ENCODE assay signal across 20 mouse cellular contexts in genomic region chr11:11696814-11697213, GRCm38 (mm10). TPM values are rescaled to one million over a fixed set of nuclear protein-coding genes. Genes with fewer than 3 reads are reported as not detected.
A peak's percentile ranks its signal among the peaks of the same experiment; 100 is the strongest.
DNase-seq lines count a peak whose midpoint lies in the region; ATAC-seq and TF ChIP-seq lines count a peak whose summit lies in the region.
"Had no signal": no experiment of that assay in that cellular context is flagged by ENCODE, and none has a peak within 500 bp of the region (broad histone marks: within the 10 kb centered on the region; RNA-seq: fewer than 3 reads in every experiment).

No protein-coding gene starts in this region.

- no peak overlapping the region for H3K4me3 ChIP-seq in heart, postnatal 0 days (ENCODE audit: low read depth, low read length)
- no peak overlapping the region for H3K4me3 ChIP-seq in liver, embryonic 13.5 days (replicated peaks)
- H3K4me3 ChIP-seq in CH12.LX (replicated peaks in 1 of 3; ENCODE audit: low read depth in 2 of 3, low read length in 2 of 3, poor library complexity in 1 of 3) = peak overlapping the region in 2 of 3 experiments; percentile 15 to 50
- H3K4me3 ChIP-seq in small intestine, adult 2 months (ENCODE audit: low read depth, low read length) = no peak overlapping the region
- H3K4me3 ChIP-seq: embryonic facial prominence, embryonic 10.5 days; embryonic facial prominence, embryonic 12.5 days; forebrain, embryonic 13.5 days; forebrain, embryonic 15.5 days had no signal

- no peak for TF ChIP-seq CTCF in heart, postnatal 0 days (IDR thresholded peaks at IDR 0.05; ENCODE audit: low read depth)
- no peak for TF ChIP-seq CTCF in CH12.LX (conservative IDR thresholded peaks at IDR 0.05 in 1 of 2, IDR thresholded peaks at IDR 0.05 in 1 of 2; ENCODE audit: low read depth in 2 of 2, low read length in 2 of 2)
- TF ChIP-seq CTCF in small intestine, adult 2 months (IDR thresholded peaks at IDR 0.05; ENCODE audit: extremely low read depth, insufficient read length, insufficient replicate concordance, low read depth, low read length) = no peak

- WGBS in heart, postnatal 0 days = 79% methylated on average over 3 of the region's 3 CpGs
- 73% methylated on average over 3 of the region's 3 CpGs for WGBS in liver, embryonic 13.5 days (ENCODE audit: insufficient replicate concordance)
- WGBS in small intestine, adult 2 months = 81% methylated on average over 3 of the region's 3 CpGs

- no peak overlapping the region for H3K27ac ChIP-seq in heart, postnatal 0 days (ENCODE audit: low read depth)
- H3K27ac ChIP-seq in liver, embryonic 13.5 days = peak overlapping the region; percentile 38; the same call in 1 of the 2 replicates
- peak overlapping the region; percentile 99 for H3K27ac ChIP-seq in CH12.LX (ENCODE audit: insufficient read depth, low read depth)
- peak overlapping the region; percentile 37; the same call in 1 of the 2 replicates for H3K27ac ChIP-seq in small intestine, adult 2 months (ENCODE audit: insufficient read depth, low read depth, low read length)
- H3K27ac ChIP-seq: embryonic facial prominence, embryonic 10.5 days; embryonic facial prominence, embryonic 12.5 days; forebrain, embryonic 13.5 days; forebrain, embryonic 15.5 days had no signal

- H3K27me3 ChIP-seq in heart, postnatal 0 days (ENCODE audit: control insufficient read depth, insufficient read depth, low read length) = no peaks in the 10 kb centered on the region
- H3K27me3 ChIP-seq in liver, embryonic 13.5 days = no peaks in the 10 kb centered on the region
- no peaks in the 10 kb centered on the region for H3K27me3 ChIP-seq in CH12.LX (replicated peaks)
- no peaks in the 10 kb centered on the region for H3K27me3 ChIP-seq in small intestine, adult 2 months (ENCODE audit: control insufficient read depth, insufficient read depth, low read length)
- H3K27me3 ChIP-seq: embryonic facial prominence, embryonic 12.5 days; forebrain, embryonic 13.5 days; forebrain, embryonic 15.5 days had no signal

- no peak overlapping the region for H3K4me2 ChIP-seq in heart, postnatal 0 days (ENCODE audit: low read depth, low read length)
- H3K4me2 ChIP-seq in liver, embryonic 13.5 days = no peak overlapping the region
- peak overlapping the region; percentile 76 for H3K4me2 ChIP-seq in CH12.LX (ENCODE audit: insufficient read depth, low read depth, poor library complexity, severe bottlenecking)
- H3K4me2 ChIP-seq: embryonic facial prominence, embryonic 12.5 days; forebrain, embryonic 13.5 days; forebrain, embryonic 15.5 days had no signal

- no peaks in the 10 kb centered on the region for H3K4me1 ChIP-seq in heart, postnatal 0 days (ENCODE audit: control insufficient read depth, insufficient read depth)
- peaks cover 64% of the 10 kb centered on the region for H3K4me1 ChIP-seq in liver, embryonic 13.5 days (replicated peaks)
- H3K4me1 ChIP-seq in CH12.LX (ENCODE audit: control insufficient read depth in 1 of 2, insufficient read depth in 2 of 2) = peaks cover 47 to 95% of the 10 kb centered on the region in 2 experiments
- H3K4me1 ChIP-seq in small intestine, adult 2 months (ENCODE audit: control insufficient read depth, insufficient read depth, insufficient read length, low read length) = no peaks in the 10 kb centered on the region; the same call in 1 of the 2 replicates
- H3K4me1 ChIP-seq: embryonic facial prominence, embryonic 10.5 days; embryonic facial prominence, embryonic 12.5 days; forebrain, embryonic 13.5 days; forebrain, embryonic 15.5 days had no signal

- dilution Hi-C loops in CH12.LX (cut with MboI; ENCODE audit: extremely low pct_ligation_motif_present, extremely low pct_unique_long_range_greater_than_20kb, low sequenced_read_pairs) = no loop called here

- TF ChIP-seq POLR2A in CH12.LX (IDR thresholded peaks at IDR 0.05; ENCODE audit: low read depth, low read length) = no peak
- TF ChIP-seq POLR2A in small intestine, adult 2 months (IDR thresholded peaks at IDR 0.05; ENCODE audit: low read depth, low read length) = no peak

- TF ChIP-seq RAD21 in CH12.LX (IDR thresholded peaks at IDR 0.05; ENCODE audit: low read depth, low read length) = no peak; the same call in none of the 2 replicates

- H3K36me3 ChIP-seq in heart, postnatal 0 days (replicated peaks; ENCODE audit: control insufficient read depth, insufficient read depth, low read length) = no peaks in the 10 kb centered on the region
- peaks cover 38% of the 10 kb centered on the region for H3K36me3 ChIP-seq in liver, embryonic 13.5 days
- H3K36me3 ChIP-seq in CH12.LX (replicated peaks in 1 of 2; ENCODE audit: control insufficient read depth in 1 of 2, insufficient read depth in 1 of 2, low read length in 1 of 2) = peaks cover 17 to 45% of the 10 kb centered on the region in 2 experiments
- H3K36me3 ChIP-seq in small intestine, adult 2 months (ENCODE audit: control insufficient read depth, insufficient read depth, low read length) = no peaks in the 10 kb centered on the region
- H3K36me3 ChIP-seq: embryonic facial prominence, embryonic 10.5 days; embryonic facial prominence, embryonic 12.5 days; forebrain, embryonic 15.5 days had no signal

- peaks cover 85% of the 10 kb centered on the region for H3K79me2 ChIP-seq in CH12.LX (replicated peaks; ENCODE audit: control insufficient read depth, extremely low read depth, insufficient read depth, poor library complexity, severe bottlenecking)

- in situ Hi-C loops in CH12.LX (cut with MboI; ENCODE audit: low pct_ligation_motif_present, low pct_unique_long_range_greater_than_20kb, low sequenced_read_pairs) = loop anchor here (5.0 to 25.0 kb wide), 2 partner anchors 40 to 265 kb away; no protein-coding TSS in a partner anchor

- H3K9me3 ChIP-seq in heart, postnatal 0 days (replicated peaks; ENCODE audit: control insufficient read depth, low read length) = no peaks in the 10 kb centered on the region
- H3K9me3 ChIP-seq in liver, embryonic 13.5 days (replicated peaks) = no peaks in the 10 kb centered on the region
- H3K9me3 ChIP-seq in CH12.LX (replicated peaks; ENCODE audit: low read length) = no peaks in the 10 kb centered on the region
- H3K9me3 ChIP-seq: embryonic facial prominence, embryonic 10.5 days; embryonic facial prominence, embryonic 12.5 days; forebrain, embryonic 13.5 days; forebrain, embryonic 15.5 days had no signal

- H3K9ac ChIP-seq in heart, postnatal 0 days (replicated peaks; ENCODE audit: low read depth, low read length) = no peak overlapping the region
- H3K9ac ChIP-seq in liver, embryonic 13.5 days = 0 out of 2 replicates have a peak overlapping the region, but pooled peaks have one; percentile 9
- peak overlapping the region; percentile 57 for H3K9ac ChIP-seq in CH12.LX (ENCODE audit: insufficient read depth, low read depth)
- H3K9ac ChIP-seq: embryonic facial prominence, embryonic 12.5 days; forebrain, embryonic 13.5 days; forebrain, embryonic 15.5 days had no signal

- TF ChIP-seq EP300 in heart, postnatal 0 days (IDR thresholded peaks at IDR 0.05; ENCODE audit: low read depth) = no peak
- TF ChIP-seq EP300 in CH12.LX (IDR thresholded peaks at IDR 0.05; ENCODE audit: low read length) = peak; percentile 4; the same call in 1 of the 2 replicates

- intact Hi-C loops in heart, postnatal 36 days (cut with DNase I) = no loop called here

- ATAC-seq in heart, postnatal 0 days (ENCODE audit: insufficient read depth, low read depth) = no peak
- ATAC-seq in liver, embryonic 13.5 days (ENCODE audit: low read depth) = no peak
- ATAC-seq: CD4-positive, CD25-positive, alpha-beta regulatory T cell, adult 4 months; forebrain, embryonic 13.5 days; forebrain, embryonic 15.5 days had no signal

- peak; percentile 2 for DNase-seq in heart, postnatal 0 days (ENCODE audit: low spot score)
- no peak for DNase-seq in heart, postnatal 36 days
- no peak for DNase-seq in liver, embryonic 13.5 days
- no peak for DNase-seq in liver
- DNase-seq in CH12.LX (ENCODE audit: extremely low read depth) = peak; percentile 63
- no peak for DNase-seq in cerebellum, adult 9-10 months
- DNase-seq: adrenal gland, adult 2 months; adrenal gland, postnatal 10 days; adrenal gland, postnatal 25 days; cerebellum, adult 11 months; cerebellum, adult 18-20 months; cerebellum, adult 8-10 months; cerebellum, postnatal 10 days; cerebellum, postnatal 25 days had no signal

TF ChIP-seq in CH12.LX, 34 proteins besides CTCF, POLR2A, EP300 and RAD21:
- TF ChIP-seq MYC (IDR thresholded peaks at IDR 0.05; ENCODE audit: low read depth, low read length) (peak; percentile 97), SMC3 (IDR thresholded peaks at IDR 0.05; ENCODE audit: low read depth, low read length) (no peak), MXI1 (IDR thresholded peaks at IDR 0.05; ENCODE audit: low read depth, low read length) (peak; percentile 77), RCOR1 (conservative IDR thresholded peaks at IDR 0.05; ENCODE audit: low read depth, low read length) (peak; percentile 46; the same call in 1 of the 2 replicates), KAT2A (IDR thresholded peaks at IDR 0.05; ENCODE audit: insufficient replicate concordance, low read length) (0 out of 2 replicates have a peak, but pooled peaks have one; percentile 32), CHD2 (IDR thresholded peaks at IDR 0.05; ENCODE audit: low read length) (peak; percentile 10; the same call in 1 of the 2 replicates), MAFK (IDR thresholded peaks at IDR 0.05; ENCODE audit: insufficient replicate concordance, low read length) (no peak), BHLHE40 (IDR thresholded peaks at IDR 0.05; ENCODE audit: low read depth, low read length) (no peak; the same call in 1 of the 2 replicates), E2F4 (IDR thresholded peaks at IDR 0.05; ENCODE audit: insufficient replicate concordance, low read depth, low read length) (no peak), MAX (IDR thresholded peaks at IDR 0.05; ENCODE audit: low read length) (peak; percentile 97), TBP (conservative IDR thresholded peaks at IDR 0.05; ENCODE audit: low read depth, low read length) (no peak), USF2 (conservative IDR thresholded peaks at IDR 0.05; ENCODE audit: low read depth, low read length) (peak; percentile 24), NRF1 (IDR thresholded peaks at IDR 0.05; ENCODE audit: low read depth, low read length) (no peak), TCF12 (IDR thresholded peaks at IDR 0.05; ENCODE audit: low read depth, low read length) (no peak), USF1 (IDR thresholded peaks at IDR 0.05; ENCODE audit: low read depth, low read length) (peak; percentile 28; the same call in 1 of the 2 replicates), CHD1 (IDR thresholded peaks at IDR 0.05; ENCODE audit: low read depth, low read length) (no peak)

RNA-seq across cellular contexts. Expression of gene Ikzf1, which starts 12.0 kb away (rescaled TPM):
- total RNA-seq in heart, postnatal 0 days (2014; rRNA removed; ENCODE audit: low replicate concordance) = 1.0 and 12.9 TPM in 2 replicates
- polyA plus RNA-seq in heart, postnatal 0 days (2015; fragmentation: Nextera tagmentation; extraction: Ambion mirVana) = 0.19 and 0.21 TPM in 2 replicates
- 1 to 10 TPM; 1.5 to 2.1 TPM for total RNA-seq in heart, postnatal 36 days (2021)
- 28.3 and 44.6 TPM in 2 replicates for polyA plus RNA-seq in liver, embryonic 13.5 days (2015; fragmentation: Nextera tagmentation; extraction: Ambion mirVana)
- 44.0 and 51.2 TPM in 2 replicates for total RNA-seq in CH12.LX (2012; rRNA removed)
- 27.8 and 33.1 TPM in 2 replicates for total RNA-seq in CH12.LX (2014; rRNA removed)
- polyA plus RNA-seq in CH12.LX (2012; ENCODE audit: insufficient read length, low read depth) = 56.8 and 68.7 TPM in 2 replicates
- polyA plus RNA-seq in small intestine, adult 2 months (2012; rRNA removed) = 15.6 and 21.9 TPM in 2 replicates

Comparison
In these comparisons a context has a peak if more than half of its experiments do, and no peak if none do; other contexts are left out.
1. DNase-seq: peak in heart, postnatal 0 days (single experiment) and CH12.LX (single experiment); none in heart, postnatal 36 days (0 of 2), liver, embryonic 13.5 days (single experiment), liver (single experiment) and cerebellum, adult 9-10 months (single experiment).
2. H3K4me3 ChIP-seq: peak in CH12.LX (2 of 3); none in heart, postnatal 0 days (single experiment), liver, embryonic 13.5 days (single experiment) and small intestine, adult 2 months (single experiment).
3. RNA of gene Ikzf1, which starts 12.0 kb away (polyA plus RNA-seq): 56.8 to 68.7 TPM in CH12.LX, 28.3 to 44.6 TPM in liver, embryonic 13.5 days and 15.6 to 21.9 TPM in small intestine, adult 2 months; 0.19 to 0.21 TPM in heart, postnatal 0 days; every median in the first group is over 10 times any median in the second.